Mouse (Mus musculus): ENCODE measurements at regions not wholly inside any gene's neighbourhood (a gene's known extent, or its start where the extent isn't known, plus 50 kb on each side); places are given as distances from the start of the nearest gene placed in this dataset.

- H3K36me3 ChIP-seq, result no peaks in the 10 kb centered on the region
- H3K4me1 ChIP-seq, result peaks cover under 1% of the 10 kb centered on the region
- H3K9ac ChIP-seq, result no peak overlapping the region
- peak; percentile 67; the same call in 1 of the 2 replicates for ATAC-seq (replicated peaks; ENCODE audit: low FRiP score)
- H3K9me3 ChIP-seq (replicated peaks), result no peaks in the 10 kb centered on the region
- H3K4me2 ChIP-seq, result no peak overlapping the region
- no peak overlapping the region for H3K27ac ChIP-seq
- no peak overlapping the region for H3K4me3 ChIP-seq (replicated peaks)
- no peaks in the 10 kb centered on the region for H3K27me3 ChIP-seq
Measured at GRCm38 (mm10) chr13:90729078-90729477, 176.1 kb downstream of the Atp6ap1l start.

DNA sequence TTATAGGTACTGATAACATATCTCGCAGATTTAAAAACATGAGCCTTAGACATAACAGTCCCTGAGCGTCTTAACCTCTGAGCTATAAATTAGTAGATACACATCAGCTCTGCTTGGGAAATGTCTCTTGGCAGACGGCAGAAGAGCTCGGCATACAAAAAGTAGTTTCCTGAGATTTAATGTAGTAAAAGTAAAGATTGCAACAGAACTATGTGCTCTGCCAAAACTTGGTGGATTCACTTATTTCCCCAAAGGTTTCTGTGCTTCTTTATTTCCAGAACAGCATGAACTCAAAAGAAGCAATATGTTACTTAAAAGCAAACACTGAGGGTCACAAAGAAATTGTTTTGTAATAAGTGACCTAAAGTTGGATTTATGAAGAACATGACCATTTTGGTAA lies 177.3 kb downstream of the Atp6ap1l start:
- no peaks in the 10 kb centered on the region for H3K9me3 ChIP-seq (replicated peaks)
- WGBS, result 24% methylated on average over 4 of the region's 4 CpGs
- no peaks in the 10 kb centered on the region for H3K27me3 ChIP-seq
- no peak for ATAC-seq (replicated peaks; ENCODE audit: low FRiP score)
- H3K4me3 ChIP-seq (replicated peaks), result no peak overlapping the region
- peaks cover 13% of the 10 kb centered on the region for H3K4me1 ChIP-seq
- H3K4me2 ChIP-seq, result no peak overlapping the region
- no peaks in the 10 kb centered on the region for H3K36me3 ChIP-seq
- H3K9ac ChIP-seq, result no peak overlapping the region
- no peak overlapping the region for H3K27ac ChIP-seq

DNA sequence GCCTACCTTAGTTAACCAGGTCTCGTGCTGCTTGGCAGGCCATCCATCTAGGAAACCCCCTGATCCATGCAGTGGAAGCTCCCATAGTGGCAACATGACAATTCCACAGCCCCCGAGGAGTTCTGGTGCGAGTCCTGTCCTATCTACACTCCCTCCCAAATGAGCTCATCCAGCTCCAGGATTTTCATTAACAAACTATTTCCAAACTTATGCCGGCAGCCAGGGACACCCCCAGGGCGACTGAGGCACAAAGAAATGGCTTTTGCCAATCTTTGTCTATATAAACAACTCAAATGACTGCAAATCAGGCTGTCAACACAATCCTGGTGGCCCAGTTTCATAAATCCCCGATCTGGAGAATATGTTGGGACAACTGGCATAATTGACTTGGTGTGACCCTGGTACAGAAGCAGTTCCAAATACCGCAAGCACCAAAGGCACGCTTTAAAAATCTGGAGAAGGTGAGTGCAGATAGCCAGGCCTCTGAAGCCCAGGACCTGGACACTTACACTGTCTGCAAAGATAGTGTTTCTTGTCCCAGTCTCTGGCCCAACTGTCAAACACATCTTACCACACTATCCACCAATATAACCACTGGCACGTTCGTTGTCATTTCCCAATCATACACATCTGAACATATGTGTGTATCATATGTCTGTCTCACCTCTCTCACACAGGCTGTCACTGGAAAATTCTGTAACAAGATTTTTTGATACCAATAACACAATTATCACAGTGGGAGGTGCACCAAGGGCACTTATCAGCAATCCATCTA lies 179.9 kb downstream of the Atp6ap1l start:
- H3K9me3 ChIP-seq (replicated peaks), result no peaks in the 10 kb centered on the region

GRCm38 (mm10) chr13:90724598-90724997 lies 180.6 kb downstream of the Atp6ap1l start:
- Histone ChIP-seq H3K4me3 (replicated peaks) (no peak overlapping the region), H3K36me3 (no peaks in the 10 kb centered on the region), H3K27me3 (no peaks in the 10 kb centered on the region), H3K9ac (no peak overlapping the region), H3K4me1 (peaks cover 18% of the 10 kb centered on the region), H3K9me3 (replicated peaks) (no peaks in the 10 kb centered on the region), H3K4me2 (no peak overlapping the region), H3K27ac (no peak overlapping the region)
- no peak for ATAC-seq (replicated peaks; ENCODE audit: low FRiP score)
- 91% methylated on average over 3 of the region's 3 CpGs for WGBS

More for the DNA sequence above, 179.9 kb downstream of the Atp6ap1l start:
- no peak for ATAC-seq (replicated peaks; ENCODE audit: low FRiP score)
- Histone ChIP-seq H3K27me3 (no peaks in the 10 kb centered on the region), H3K27ac (no peak overlapping the region), H3K4me3 (replicated peaks) (no peak overlapping the region), H3K4me2 (no peak overlapping the region), H3K4me1 (peaks cover 18% of the 10 kb centered on the region), H3K9ac (no peak overlapping the region), H3K36me3 (no peaks in the 10 kb centered on the region)
- WGBS, result 83% methylated on average over 10 of the region's 10 CpGs

DNA sequence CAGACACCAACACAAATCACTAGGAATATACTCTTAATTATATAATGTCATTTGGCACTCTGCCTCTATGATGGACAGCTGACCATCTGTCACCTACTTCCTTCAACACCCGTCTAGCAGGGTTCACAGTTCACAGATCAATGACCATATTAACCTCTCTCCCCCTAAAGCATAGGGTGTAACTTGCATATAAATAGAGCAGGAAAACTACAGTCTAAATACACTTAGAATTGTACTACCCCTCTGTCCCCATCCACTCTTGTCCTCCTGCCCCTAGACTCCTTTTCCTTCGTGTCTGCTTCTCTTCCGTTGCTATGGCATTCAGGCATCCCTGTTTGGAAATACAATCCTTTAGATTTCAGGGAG lies 181.6 kb downstream of the Atp6ap1l start:
- H3K27me3 ChIP-seq, result no peaks in the 10 kb centered on the region

DNA sequence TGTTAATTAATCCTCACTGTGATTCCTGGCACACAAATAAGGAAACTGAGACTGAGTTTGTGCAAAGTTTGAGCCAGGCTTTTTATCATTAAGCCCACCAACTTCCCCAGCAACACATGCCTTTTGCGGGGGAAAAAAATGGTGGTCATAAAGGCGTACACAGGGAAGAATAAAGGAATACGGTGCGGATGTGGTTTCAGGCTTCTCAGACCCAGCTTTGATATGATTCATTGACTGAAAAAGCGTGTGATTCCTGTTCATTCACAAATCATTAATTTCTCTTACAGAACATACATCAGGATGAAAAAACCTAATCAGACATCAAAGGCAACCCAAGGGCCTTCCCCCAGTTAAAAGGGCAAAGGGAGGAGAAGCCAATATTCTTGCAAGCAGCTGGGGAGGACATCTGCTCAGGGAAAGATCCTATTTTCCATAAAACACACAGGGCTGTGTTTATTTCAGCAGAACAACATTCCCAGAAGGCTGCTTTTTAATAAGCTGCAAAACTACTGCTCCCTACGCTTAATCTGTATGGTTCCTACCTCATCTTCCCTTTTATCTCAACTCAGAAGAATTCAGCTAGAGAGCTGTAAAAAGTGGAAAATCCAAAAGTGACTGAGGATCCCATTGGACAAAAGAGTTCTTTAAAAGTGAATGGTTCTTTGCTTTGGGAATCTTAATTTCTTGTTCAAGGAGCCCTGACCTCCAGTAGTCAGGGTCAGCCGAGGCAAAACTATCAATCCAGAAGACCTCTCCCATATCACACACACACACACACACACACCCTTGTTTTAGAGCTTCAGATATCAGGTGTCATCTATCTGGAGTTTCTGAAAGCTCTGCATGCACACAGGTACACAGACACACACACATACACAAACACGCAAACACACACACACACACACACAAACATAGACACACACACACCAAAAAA lies 182.3 kb downstream of the Atp6ap1l start:
- no peak overlapping the region for H3K4me2 ChIP-seq
- no peaks in the 10 kb centered on the region for H3K9me3 ChIP-seq (replicated peaks)
- H3K4me1 ChIP-seq, result peaks cover 18% of the 10 kb centered on the region
- no peak overlapping the region for H3K9ac ChIP-seq
- no peak overlapping the region for H3K4me3 ChIP-seq (replicated peaks)
- H3K27ac ChIP-seq, result peak overlapping the region; percentile 81
- 32% methylated on average over 8 of the region's 8 CpGs for WGBS
- H3K36me3 ChIP-seq, result no peaks in the 10 kb centered on the region
- peak; percentile 87 for ATAC-seq (replicated peaks; ENCODE audit: low FRiP score)
- H3K27me3 ChIP-seq, result no peaks in the 10 kb centered on the region

More for the DNA sequence above, 181.6 kb downstream of the Atp6ap1l start:
- Histone ChIP-seq H3K9me3 (replicated peaks) (no peaks in the 10 kb centered on the region), H3K4me2 (no peak overlapping the region), H3K27ac (peak overlapping the region; percentile 81; the same call in 1 of the 2 replicates), H3K36me3 (no peaks in the 10 kb centered on the region), H3K4me1 (peaks cover 18% of the 10 kb centered on the region), H3K4me3 (replicated peaks) (no peak overlapping the region), H3K9ac (no peak overlapping the region)
- WGBS, result 23% methylated on average over 3 of the region's 3 CpGs
- ATAC-seq (replicated peaks; ENCODE audit: low FRiP score), result peak; percentile 57

DNA sequence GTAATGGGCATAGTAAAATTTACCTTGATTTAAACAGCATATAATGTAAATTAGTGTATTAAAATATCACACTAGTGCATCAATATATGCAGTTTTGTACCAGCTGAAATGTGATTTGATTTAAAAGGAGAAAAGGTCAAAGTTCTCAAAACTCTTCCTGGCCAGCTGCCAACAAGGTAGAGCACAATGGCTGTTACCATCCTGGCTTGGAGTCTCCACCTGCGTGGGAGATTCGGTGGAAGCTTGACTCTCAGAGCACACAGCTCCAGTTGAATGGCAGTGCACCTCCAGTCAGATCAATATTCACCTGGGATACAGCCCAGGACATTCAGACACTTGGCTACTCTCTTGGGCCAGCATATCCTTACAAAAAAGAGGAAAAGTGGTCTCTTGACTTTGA lies 220.8 kb downstream of the Atp6ap1l start:
- H3K4me3 ChIP-seq (replicated peaks), result no peak overlapping the region
- no peak for ATAC-seq (replicated peaks; ENCODE audit: low FRiP score)

DNA sequence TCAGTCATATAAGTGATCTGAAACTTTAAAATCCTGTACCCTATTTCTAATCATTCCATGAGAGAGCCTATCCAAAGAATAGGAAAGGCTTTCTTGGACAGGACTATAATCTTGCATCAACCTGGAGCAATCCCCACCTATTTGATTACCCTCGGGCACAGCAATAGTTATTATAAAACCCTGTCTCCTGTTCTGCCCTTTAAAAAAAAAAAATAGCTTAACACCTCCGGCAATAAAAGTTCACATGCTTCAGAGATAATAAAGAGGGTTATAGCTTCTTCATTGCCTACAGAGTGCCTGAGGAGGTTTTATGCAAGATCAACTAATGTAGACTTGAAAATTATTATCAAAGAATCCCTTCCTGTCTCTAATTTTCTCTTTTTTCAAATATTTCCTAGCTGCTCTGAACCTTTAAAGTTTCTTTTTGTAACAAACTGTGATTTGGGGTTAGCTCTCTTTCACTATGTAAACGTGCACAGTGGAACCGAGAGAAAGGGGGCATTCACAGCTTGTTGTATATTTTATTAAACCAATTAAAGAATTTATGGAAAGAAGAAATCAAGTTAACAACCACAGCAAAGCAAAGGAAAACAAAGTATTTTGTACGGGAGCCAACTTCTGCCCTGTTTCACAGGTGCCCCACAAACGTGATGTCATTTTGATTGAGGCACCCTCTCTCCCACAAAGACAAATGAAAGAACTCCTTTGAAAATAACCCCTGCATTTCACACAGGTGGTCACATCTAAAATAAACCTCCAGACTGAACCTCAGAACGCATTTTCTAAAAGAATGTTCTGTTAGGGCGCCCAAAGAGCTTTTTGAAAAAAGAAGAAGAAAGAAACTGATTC lies 225.8 kb downstream of the Atp6ap1l start:
- Histone ChIP-seq H3K27me3 (no peaks in the 10 kb centered on the region), H3K4me1 (no peaks in the 10 kb centered on the region), H3K27ac (no peak overlapping the region), H3K36me3 (no peaks in the 10 kb centered on the region), H3K9ac (no peak overlapping the region), H3K4me2 (no peak overlapping the region), H3K4me3 (replicated peaks) (no peak overlapping the region), H3K9me3 (replicated peaks) (no peaks in the 10 kb centered on the region)
- WGBS, result 36% methylated on average over 8 of the region's 8 CpGs
- no peak for ATAC-seq (replicated peaks; ENCODE audit: low FRiP score)

More for the DNA sequence above, 220.8 kb downstream of the Atp6ap1l start:
- no peaks in the 10 kb centered on the region for H3K4me1 ChIP-seq
- WGBS, result 84% methylated on average over 2 of the region's 2 CpGs
- no peak overlapping the region for H3K27ac ChIP-seq
- no peak overlapping the region for H3K4me2 ChIP-seq
- no peaks in the 10 kb centered on the region for H3K9me3 ChIP-seq (replicated peaks)
- no peak overlapping the region for H3K9ac ChIP-seq
- no peaks in the 10 kb centered on the region for H3K27me3 ChIP-seq
- H3K36me3 ChIP-seq, result no peaks in the 10 kb centered on the region

DNA sequence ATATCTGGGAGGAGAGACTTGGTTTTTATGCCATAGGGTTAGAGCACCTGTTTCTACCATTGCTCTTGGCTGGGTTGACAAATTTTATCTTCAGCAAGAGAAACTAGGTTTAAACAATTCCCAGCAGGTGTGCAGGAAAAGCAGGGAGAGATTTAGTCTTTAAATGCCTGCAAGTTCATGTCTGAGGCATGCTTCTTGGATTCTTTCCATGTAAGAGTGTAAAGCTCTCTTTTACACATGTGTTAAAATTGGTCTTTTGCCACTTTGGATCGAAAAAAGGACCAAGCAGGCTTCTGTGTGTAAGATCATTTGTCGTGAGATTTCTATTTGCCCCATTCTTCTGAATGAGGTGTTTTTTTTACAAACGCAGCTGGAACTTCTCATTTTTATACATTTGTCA lies 231.3 kb downstream of the Atp6ap1l start:
- Histone ChIP-seq H3K27me3 (no peaks in the 10 kb centered on the region), H3K36me3 (no peaks in the 10 kb centered on the region), H3K9ac (no peak overlapping the region), H3K4me3 (replicated peaks) (no peak overlapping the region), H3K27ac (no peak overlapping the region), H3K4me1 (no peaks in the 10 kb centered on the region), H3K9me3 (replicated peaks) (no peaks in the 10 kb centered on the region), H3K4me2 (no peak overlapping the region)
- no peak for ATAC-seq (replicated peaks; ENCODE audit: low FRiP score)
- 66% methylated on average over 3 of the region's 3 CpGs for WGBS

GRCm38 (mm10) chr13:90673079-90673478 lies 232.1 kb downstream of the Atp6ap1l start:
- Histone ChIP-seq H3K36me3 (no peaks in the 10 kb centered on the region), H3K4me3 (replicated peaks) (no peak overlapping the region), H3K27me3 (no peaks in the 10 kb centered on the region), H3K27ac (no peak overlapping the region), H3K9me3 (replicated peaks) (no peaks in the 10 kb centered on the region), H3K4me2 (no peak overlapping the region), H3K9ac (no peak overlapping the region), H3K4me1 (no peaks in the 10 kb centered on the region)
- 86% methylated on average over 1 of the region's 1 CpGs for WGBS
- ATAC-seq (replicated peaks; ENCODE audit: low FRiP score), result no peak

DNA sequence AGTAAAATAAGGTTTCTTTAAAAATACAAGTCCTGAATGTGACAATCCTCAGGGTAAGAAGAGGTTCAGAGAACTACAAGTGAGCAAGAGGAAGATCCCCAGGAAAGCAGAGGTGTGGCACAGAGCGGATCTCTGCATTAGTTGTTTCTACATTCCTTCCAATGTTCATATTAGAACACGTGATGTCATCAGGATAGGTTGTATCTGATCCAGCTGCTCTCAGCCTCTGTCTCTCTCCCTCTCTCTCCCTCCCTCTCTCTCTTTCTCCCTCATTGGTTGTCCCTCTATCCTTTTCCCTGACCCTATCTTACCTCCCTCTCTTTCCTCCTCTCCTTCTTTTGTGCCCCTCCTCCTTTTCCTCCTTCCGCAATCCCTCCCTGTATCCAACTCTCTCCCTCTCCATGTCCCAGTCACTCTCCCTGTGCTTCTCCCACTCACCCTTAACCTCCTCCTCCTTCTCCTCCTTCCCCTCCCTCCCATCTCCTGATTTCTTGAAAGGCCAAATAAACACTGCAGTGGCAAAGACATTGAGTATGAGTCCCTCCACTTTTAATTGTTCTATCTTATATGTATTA lies 243.5 kb downstream of the Atp6ap1l start:
- no peaks in the 10 kb centered on the region for H3K36me3 ChIP-seq
- WGBS, result 45% methylated on average over 3 of the region's 3 CpGs
- no peak overlapping the region for H3K9ac ChIP-seq
- H3K27ac ChIP-seq, result peak overlapping the region; percentile 67
- no peaks in the 10 kb centered on the region for H3K27me3 ChIP-seq
- no peak overlapping the region for H3K4me3 ChIP-seq (replicated peaks)
- H3K4me2 ChIP-seq, result no peak overlapping the region
- ATAC-seq (replicated peaks; ENCODE audit: low FRiP score), result peak; percentile 74
- H3K9me3 ChIP-seq (replicated peaks), result no peaks in the 10 kb centered on the region
- H3K4me1 ChIP-seq, result peaks cover 4% of the 10 kb centered on the region; the same call in 1 of the 2 replicates
